Mouse (Mus musculus): Measurements from ENCODE around the gene Lsamp.

DNA sequence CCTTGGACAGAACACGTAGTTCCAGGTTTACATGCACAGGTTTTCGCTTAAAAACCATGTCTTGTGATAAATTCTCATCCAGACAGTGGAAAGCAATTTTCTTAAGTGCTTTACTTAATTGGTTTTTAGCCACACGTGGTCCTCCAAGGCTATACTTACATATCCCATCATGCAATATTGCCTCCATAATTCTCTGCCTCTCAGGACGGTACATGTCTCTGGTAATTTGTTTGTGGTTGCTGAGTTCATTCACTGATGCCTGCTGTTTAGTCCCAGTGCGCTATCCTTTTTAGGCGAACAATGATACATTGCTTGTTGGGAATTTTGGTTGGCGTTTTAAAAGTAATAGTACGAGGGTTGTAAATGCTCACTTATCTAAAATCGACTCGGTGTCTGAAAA is 453.7 kb downstream of the Lsamp start:
- TF ChIP-seq CTCF (IDR thresholded peaks at IDR 0.05) (no peak), EP300 (IDR thresholded peaks at IDR 0.05) (no peak)
